Mouse (Mus musculus): Measurements from ENCODE around the gene Dis3l2. TPM values are rescaled to one million over a fixed set of nuclear protein-coding genes. Genes with fewer than 3 reads are reported as not detected.

The Dis3l2 gene
- total RNA-seq, 2 experiments from 2014 or later, result 23.5 to 25.6 TPM

DNA sequence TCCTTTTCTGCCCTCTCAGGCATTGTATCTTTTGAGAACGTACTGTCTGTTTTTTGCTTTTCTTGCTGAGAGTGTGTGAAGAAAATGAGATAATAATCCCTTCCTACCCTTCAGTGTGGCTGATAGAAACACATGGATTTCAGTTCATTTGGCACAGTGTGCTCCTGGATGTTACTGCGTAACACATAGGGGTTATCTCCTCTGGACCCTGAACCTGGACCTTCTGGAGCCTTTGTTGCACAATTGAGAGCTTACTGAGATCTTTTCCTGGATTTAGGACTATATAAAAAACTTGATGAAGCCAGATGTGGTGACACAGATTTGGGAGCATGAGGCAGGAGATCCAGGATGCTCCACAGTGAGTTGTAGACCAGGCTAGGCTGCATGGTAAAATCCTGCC is 175.9 kb downstream of the Dis3l2 start:
- DNase-seq (ENCODE audit: low spot score in 2 of 2), result no peak
- intact Hi-C loops (cut with DNase I), result no loop called here

DNA sequence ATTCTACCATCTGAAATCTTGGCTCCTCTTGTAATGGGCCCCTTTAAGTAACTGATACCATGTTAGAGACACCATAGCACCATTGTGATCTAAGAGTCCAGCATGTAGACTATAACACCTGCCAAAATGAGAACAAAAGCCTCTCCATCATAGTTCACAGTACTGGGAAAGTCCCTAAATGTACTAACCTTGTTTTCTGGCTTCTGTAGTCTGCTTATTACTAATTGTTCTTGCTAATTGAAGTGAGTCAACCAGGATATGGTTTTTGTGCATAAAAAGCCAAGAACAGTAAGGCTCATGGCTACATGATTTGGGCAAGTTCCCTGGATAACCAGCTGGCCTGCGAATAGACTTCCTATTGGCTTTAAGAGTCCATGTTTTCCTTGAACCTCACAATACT is 183.5 kb downstream of the Dis3l2 start:
- no peak for DNase-seq (ENCODE audit: low spot score in 2 of 2)
- intact Hi-C loops (cut with DNase I), result no loop called here

DNA sequence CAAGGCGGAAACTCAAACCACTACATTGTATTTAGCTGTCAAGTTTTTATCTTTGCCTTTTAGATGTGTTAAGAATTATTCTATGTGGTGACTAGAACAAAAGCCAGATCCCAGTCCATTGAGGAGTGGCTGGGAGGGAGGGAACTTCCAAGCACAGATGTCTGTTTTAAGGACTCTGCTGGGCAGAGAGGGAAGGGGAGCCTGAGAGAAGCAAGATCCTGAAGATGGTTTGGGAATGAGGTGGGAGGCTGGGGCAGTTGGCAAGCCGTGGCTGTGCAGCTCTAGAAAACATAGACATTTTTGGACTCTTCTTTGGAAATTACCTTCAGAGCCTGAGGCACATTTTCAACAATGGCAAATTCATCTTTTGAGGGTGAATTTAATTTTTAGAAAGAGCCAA is 208.9 kb downstream of the Dis3l2 start:
- intact Hi-C loops (cut with DNase I), result loop anchor here (5.0 kb wide), 1 partner anchor 130 kb away; no protein-coding TSS in a partner anchor
- peak in 1 of 2 experiments; percentile 57 for DNase-seq (ENCODE audit: low spot score in 2 of 2)

DNA sequence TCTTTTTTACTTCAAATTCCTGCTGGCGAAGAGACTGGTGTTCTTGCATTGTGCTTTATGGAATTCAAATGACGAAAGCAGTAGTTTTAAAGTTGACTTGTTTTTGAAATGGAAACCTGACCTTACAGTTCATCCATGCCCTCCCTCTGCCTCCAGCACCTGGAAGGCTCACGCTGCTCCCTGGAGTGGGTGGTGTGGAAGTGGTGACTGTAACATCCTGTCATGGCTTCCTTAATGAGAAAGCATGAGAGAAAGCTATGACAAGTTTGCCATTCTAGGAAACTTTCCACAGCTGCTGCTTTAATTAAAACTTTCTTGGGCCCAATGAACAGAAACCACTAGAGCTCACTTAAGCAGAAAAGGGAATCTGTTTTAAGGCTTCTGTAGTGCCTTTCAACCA is 210.3 kb downstream of the Dis3l2 start:
- intact Hi-C loops (cut with DNase I), result loop anchor here (5.0 kb wide), 1 partner anchor 128 kb away; no protein-coding TSS in a partner anchor

DNA sequence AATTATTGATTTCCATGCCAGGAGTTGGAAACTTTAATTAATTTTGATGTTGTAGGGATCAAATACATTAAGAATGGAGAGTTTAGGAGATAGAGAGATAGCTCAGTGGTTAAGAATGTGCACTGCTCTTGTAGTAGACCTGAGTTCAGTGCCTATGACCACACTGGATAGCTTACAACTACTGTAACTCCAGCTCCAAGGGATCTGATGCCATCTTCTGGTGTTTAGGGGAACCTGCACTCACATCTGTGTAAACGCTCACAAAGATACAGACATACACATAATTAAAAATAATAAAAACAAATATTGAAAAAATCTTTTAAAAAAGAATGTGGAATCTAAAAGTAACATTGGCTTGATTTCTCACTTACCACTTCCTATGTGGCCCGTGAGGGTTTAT is 211.1 kb downstream of the Dis3l2 start:
- intact Hi-C loops (cut with DNase I), result loop anchor here (5.0 kb wide), 1 partner anchor 128 kb away; no protein-coding TSS in a partner anchor
- DNase-seq (ENCODE audit: low spot score in 2 of 2), result no peak

More for the DNA sequence above, 210.3 kb downstream of the Dis3l2 start:
- DNase-seq (ENCODE audit: low spot score in 2 of 2), result peak in 1 of 2 experiments; percentile 80

DNA sequence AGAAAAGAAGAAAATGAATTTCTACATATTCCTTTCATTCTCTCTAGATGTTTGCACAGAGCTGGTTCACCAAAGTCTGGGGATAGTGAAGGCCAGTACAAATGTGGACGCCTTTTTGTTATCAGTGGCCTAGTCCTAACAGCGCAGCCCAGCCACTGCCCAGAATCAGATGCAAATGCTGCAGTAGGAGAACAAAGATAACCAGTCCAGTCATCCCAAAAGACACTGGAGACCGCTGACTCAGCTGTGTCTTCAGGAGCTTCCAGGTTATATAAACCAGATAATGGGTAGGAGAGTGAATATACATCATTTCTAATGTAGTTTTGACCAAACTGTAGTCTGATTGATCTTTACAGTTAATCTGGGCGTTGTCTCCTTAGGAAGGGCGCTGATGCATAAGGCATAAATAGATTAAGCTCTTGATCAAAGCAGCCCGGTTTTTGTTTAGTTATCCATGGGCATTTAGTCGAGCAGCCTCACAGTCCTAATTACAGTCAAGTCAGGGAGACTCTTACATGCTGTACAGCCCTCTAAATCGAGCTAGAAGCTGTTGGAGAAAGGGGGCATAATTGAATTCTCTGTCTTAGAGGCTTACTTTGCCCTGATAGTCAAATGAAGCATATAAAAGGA is 212.9 kb downstream of the Dis3l2 start:
- DNase-seq (ENCODE audit: low spot score in 2 of 2), result no peak
- intact Hi-C loops (cut with DNase I), result loop anchor here (2.0 kb wide), 1 partner anchor 14 kb away; no protein-coding TSS in a partner anchor

DNA sequence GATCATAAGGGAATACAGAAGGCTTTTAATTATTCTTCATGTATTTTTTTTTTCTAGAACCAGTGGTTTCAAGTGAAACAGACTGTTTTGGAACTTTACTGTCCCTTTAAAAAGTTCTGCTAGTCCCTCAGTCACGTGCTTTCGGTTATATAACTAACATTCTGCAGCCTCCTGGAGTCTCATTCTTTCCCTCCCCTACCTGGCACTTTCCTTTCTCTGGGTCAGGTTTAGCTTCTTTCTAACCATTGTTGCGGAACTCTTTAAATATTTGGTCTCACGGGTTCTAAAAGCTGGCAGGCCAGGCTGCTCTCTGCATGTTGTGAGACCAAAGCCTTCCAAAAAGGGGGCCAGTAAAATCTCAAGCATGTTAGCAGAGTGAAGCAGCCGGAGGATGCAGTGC is 222.2 kb downstream of the Dis3l2 start:
- intact Hi-C loops (cut with DNase I), result no loop called here
- DNase-seq (ENCODE audit: low spot score in 2 of 2), result no peak

DNA sequence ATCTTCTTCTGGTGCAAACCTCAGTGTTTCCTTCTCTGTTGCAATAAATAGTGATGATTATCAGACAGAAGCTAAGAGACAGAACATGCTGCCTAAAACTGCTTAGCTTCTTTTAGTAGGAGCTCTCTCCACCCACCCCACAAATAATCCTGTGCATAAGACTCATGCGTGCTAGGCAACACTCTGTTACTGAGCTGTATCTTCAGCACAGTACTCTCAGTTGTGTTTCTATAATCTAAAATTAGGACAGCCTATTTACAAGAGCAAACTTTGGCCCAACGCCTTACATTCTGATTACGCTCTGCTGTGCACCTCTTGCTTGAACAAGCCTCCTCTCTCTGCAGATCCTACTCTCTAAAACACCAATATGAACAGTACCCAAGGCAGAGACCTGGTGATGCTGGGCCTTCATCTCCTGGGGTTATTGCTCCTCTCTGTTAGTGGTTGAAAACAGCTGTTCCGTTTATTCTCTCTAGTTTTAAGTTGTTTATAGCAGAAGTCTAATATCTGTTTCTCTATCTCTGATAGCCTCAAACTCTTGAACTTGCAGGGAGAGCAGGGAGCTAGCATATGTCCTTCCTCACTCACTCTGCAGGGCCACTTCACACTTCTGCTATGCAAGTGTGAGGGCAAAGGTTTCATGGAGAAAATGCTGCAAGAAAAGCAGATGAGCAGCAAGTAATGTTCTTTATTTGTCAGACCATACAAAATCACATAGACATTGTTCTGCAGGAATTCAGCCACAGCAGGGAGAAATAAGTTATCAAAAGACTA is 228.2 kb downstream of the Dis3l2 start:
- DNase-seq (ENCODE audit: low spot score in 2 of 2), result peak; percentile 60 to 90
- intact Hi-C loops (cut with DNase I), result loop anchor here (2.0 to 10.0 kb wide), 2 partner anchors 15 to 53 kb away; no protein-coding TSS in a partner anchor

DNA sequence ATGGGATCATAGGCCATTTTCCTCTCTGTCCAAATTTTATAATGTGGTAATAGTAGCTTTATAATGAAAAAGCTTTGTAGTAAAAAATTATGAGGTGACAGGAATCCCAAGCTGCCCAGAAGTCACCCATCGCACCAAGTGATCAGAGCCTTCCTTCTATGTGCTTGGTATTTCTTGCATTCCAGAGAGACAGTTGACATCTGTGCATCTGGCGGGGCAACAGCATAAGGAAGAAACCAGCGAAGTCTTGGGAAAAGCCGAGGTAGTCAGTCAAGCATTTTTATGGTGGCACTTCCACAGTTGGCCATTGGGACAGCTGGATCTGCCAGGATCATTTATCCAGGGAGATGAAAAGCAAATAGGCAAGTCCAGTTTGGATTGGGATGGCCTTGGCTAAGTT is 229.2 kb downstream of the Dis3l2 start:
- intact Hi-C loops (cut with DNase I), result loop anchor here (10.0 kb wide), 1 partner anchor 52 kb away; no protein-coding TSS in a partner anchor
- no peak for DNase-seq (ENCODE audit: low spot score in 2 of 2)

DNA sequence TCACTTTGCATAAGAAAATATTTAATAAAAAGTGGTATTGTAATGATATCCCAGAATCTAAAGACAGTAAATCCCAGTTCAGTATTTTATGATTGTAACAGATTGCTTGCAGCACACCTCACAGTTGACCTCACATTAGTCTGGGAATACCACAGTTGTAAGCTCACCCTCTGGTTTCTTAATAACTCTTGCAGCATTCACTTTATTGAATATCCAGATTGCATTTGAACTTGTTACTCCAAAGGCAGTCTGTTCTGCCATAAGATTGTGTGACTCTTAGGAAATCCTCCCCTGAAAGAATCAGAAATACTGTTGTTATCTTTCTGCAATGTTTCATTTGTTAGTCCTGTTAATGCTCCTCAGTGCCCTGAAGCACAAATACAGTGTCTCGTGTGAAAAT is 230.0 kb downstream of the Dis3l2 start:
- intact Hi-C loops (cut with DNase I), result loop anchor here (10.0 kb wide), 1 partner anchor 51 kb away; no protein-coding TSS in a partner anchor
- no peak for DNase-seq (ENCODE audit: low spot score in 2 of 2)

DNA sequence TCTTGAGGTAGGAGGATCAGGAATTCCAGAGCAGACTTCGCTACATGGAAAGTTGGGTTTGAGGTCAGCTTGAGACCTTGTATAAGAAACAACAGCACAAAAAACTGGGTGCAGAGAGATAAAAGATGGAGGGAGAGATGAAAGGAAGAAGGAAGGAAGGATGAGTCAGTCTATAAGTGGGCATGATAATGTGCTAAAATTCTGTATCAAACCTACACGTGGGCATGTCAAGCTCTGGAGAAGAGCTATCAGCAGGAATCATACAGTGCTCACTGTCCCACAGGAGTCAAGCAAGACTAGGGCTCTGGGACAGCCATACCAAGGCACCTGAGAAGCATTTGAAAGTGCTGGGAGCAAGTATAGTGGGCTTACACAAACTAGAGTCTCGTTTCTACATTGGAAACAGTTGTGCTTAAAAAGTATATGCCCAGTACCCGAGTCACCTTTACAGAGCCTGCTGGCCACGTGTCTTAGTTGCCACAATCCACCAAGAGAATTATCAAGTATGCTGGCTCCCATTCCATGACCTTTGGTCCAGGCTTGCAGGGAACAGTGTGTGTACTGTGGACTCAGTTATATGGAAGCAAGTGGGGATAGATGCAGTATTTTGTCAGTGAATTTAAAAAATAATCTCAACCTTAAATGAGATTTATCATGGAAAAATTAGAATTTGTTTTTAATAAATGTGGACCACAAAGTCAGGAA is 248.0 kb downstream of the Dis3l2 start:
- DNase-seq (ENCODE audit: low spot score in 2 of 2), result no peak
- intact Hi-C loops (cut with DNase I), result no loop called here

DNA sequence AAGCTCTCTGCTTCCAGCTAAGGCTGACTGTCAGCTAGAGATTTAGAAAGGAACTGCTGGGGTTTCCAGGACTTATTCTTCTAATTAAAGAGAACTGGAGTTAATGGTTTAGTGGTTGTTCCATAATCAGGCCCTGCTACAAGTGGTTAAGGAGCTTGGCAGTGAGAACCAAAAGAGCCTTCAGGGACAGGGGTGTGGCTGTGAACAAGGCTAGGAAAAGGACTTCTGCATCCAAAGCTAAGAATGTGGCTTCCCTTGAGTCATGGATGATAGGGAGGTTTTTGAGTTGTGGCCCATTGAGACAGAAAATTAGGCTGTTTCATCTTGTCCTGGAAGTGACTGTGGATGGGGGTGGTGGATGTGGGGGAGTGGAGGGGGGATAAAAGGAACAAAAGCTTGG is 252.2 kb downstream of the Dis3l2 start:
- intact Hi-C loops (cut with DNase I), result no loop called here
- no peak for DNase-seq (ENCODE audit: low spot score in 2 of 2)

DNA sequence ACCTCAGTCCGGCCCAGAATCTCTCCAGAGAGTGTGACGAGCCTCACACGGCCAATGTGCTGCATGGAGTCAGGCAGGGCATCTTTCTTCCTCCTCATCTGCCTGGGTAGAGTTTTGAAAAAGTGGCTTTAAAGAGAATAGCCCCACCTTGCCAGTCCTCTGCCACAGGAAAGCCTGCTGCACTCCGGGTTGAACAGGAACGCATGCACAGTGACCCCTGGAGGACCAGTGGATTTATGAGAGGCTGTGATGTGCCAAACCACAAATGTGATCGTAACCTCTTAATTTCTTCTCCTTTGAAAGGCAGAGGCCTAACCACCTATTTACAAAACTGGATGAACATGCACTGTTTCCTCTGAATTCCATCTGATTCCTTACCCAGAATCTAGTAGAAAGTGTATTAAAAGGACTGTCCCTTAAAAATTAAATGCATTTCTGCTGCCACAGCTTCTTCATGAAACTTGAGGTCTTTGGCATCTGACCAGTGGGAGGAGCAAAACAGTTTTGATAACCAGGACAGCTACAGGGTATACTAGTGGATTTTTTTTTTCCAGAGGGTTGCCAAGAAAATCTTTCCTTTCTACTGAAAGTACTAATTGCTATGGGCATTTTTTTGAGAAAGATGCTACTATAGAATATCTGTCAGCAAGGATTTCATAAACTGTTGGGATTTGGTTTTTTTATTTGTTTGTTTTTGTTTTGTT is 264.8 kb downstream of the Dis3l2 start:
- no peak for DNase-seq (ENCODE audit: low spot score in 2 of 2)
- intact Hi-C loops (cut with DNase I), result no loop called here

DNA sequence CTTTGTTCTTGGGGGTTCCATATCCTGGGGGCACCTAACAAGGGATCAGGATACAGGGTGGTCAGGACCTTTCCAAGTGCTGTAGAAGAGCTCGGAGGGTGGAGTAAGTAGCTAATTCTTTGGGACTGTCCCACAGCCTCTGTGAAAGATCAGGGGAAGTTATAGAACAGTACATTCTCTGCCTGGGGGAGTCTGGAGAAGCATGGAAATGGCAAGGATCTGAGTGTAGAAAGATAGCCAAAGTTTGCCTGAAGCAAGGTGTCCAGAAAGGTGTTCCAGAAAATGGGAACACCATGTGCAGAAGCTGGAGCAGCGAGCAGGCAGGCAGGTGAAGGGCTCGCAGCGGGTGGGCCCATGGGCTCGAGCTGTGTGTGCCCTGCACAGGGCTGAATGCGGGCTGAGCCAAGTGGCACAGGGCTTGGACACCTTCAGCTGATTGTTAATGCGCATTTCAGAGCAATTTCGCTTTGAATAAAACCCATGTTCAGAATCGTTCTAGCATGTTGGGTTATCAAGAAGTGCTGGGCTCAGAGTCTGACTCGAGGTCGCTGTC is 265.6 kb downstream of the Dis3l2 start:
- intact Hi-C loops (cut with DNase I), result no loop called here
- DNase-seq (ENCODE audit: low spot score in 2 of 2), result no peak

DNA sequence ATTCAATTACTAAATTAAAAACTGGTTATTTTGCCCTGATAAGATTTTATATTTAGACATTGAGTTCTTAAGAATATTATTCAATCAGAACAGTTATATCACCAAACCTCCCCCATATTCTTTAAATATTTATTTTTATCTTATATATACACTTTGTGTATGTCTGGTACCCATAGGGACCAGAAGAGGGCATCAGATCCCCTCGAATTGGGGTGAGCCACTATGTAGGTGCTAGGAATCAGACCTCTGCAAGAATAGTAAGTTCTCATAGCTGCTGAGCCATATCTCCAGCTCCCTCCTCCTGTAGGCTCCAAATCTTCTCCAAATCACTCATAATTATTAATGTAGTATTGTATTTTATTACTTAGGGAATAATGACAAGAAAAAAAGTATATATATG is 269.1 kb downstream of the Dis3l2 start:
- no peak for DNase-seq (ENCODE audit: low spot score in 2 of 2)
- intact Hi-C loops (cut with DNase I), result no loop called here

DNA sequence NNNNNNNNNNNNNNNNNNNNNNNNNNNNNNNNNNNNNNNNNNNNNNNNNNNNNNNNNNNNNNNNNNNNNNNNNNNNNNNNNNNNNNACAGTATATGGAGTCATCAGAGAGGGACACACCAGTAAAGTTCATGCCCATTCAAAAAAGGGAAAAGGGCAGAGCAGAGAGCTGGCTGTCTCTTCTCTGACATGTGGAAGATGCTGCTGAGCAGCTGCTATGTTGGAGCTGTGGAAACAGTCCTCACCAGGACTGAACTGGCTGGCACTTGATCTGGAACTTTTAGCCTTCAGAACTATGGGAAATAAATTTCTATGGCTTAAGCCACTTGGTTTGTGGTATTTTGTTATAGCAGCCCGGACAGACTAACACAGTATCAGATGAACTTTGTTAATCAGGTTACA is 273.4 kb downstream of the Dis3l2 start:
- intact Hi-C loops (cut with DNase I), result no loop called here
- DNase-seq (ENCODE audit: low spot score in 2 of 2), result no peak

DNA sequence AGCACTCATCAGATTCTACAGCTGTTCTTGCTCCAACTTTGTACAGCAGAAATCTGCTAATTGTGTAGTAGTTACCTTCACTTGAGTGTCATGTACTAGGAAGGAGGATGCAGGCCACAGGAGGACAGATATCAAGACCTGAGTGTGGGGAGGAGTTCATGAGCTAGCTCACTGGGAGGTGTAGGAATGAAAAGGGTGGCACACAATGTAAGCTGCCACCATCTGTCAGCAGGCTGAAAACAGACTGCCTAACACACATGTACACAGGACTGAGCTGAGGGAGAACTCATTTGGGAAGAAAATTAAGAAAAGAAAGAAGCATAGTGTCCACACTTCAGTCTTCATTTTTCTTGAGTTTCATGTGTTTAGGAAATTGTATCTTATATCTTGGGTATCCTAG is 282.8 kb downstream of the Dis3l2 start:
- intact Hi-C loops (cut with DNase I), result loop anchor here (10.0 kb wide), 1 partner anchor 52 kb away; no protein-coding TSS in a partner anchor
- DNase-seq (ENCODE audit: low spot score in 2 of 2), result peak in 1 of 2 experiments; percentile 59

DNA sequence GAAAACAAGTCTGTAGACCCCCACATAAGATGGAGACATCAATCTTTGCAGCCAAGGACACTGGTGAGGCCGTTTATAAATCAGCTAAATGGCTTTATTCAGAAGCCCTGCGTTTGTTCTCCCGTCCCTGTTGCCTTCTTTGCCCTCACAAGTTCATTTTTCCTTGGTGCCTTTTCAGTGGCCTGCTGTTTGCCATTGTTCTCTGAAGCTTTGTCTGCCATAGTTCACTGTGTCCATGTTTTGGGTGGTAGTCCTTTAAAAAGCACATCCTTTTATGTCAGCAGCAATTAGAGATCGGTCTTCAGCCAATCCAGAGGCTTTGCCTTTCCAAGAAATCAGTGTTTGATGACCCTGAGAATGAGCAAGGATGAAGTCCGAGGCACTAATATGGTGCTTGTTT is 289.2 kb downstream of the Dis3l2 start:
- intact Hi-C loops (cut with DNase I), result no loop called here
- DNase-seq (ENCODE audit: low spot score in 2 of 2), result no peak

DNA sequence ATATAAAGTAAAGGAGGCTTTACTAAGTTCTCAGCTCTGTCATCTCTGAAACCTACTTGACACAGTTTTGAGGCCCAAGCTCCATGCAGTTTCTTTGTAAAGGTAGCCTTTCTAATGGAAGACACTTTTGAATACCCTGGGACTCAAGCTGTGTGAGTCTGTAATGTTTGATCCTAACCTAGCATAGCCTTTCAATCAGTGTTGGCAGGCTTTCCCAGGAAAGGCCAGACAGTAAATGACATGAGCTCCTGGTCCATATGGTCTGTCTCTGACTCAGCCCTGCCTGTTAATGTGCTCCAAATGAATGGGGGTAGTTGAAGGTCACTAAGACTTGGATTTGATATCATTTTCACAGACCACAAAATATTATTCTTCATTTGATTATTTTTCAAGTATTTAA is 290.4 kb downstream of the Dis3l2 start:
- DNase-seq (ENCODE audit: low spot score in 2 of 2), result no peak
- intact Hi-C loops (cut with DNase I), result no loop called here

All from left cerebral cortex, postnatal 25 days (tissue).